Mouse (Mus musculus): Measurements from ENCODE around the gene Nmt1.

- no peak for TF ChIP-seq FLI1 (IDR thresholded peaks at IDR 0.05; ENCODE audit: low read length)
- no peak for TF ChIP-seq GATA1 (IDR thresholded peaks at IDR 0.05; ENCODE audit: borderline replicate concordance, low read length)
Measured at GRCm38 (mm10) chr11:103010454-103011205, 17.4 kb upstream of the Nmt1 start.
